Mouse (Mus musculus) embryonic facial prominence, embryonic 11.5 days (tissue): ENCODE data around the gene Fam78b. TPM values are rescaled to one million over a fixed set of nuclear protein-coding genes. Genes with fewer than 3 reads are reported as not detected.

Experiments
- ATAC-seq: fragments of 200-750 bp; cut with Nextera tagmentation; replicated peaks from 2 replicates; pipeline ENCODE4 v1.8.0; 2017; ENCODE audit warnings: low read depth; ENCODE audit not compliant: insufficient number of reproducible peaks, low FRiP score, low TSS enrichment
- DNase-seq: peaks from one replicate; pipeline ENCODE4 v3.0.0-alpha.2; 2015; ENCODE audit warnings: low spot score
- H3K27ac ChIP-seq: fragments of 300-500 bp; sonication (generic); replicated peaks from 2 replicates; pipeline ENCODE4 v1.5.1; 2014; ENCODE audit warnings: mild to moderate bottlenecking, low read depth, low read length, control low read depth
- H3K27me3 ChIP-seq: fragments of 300-500 bp; sonication (generic); 2 replicates; pipeline ENCODE4 v1.6.1; 2014; ENCODE audit warnings: mild to moderate bottlenecking, low read length, moderate library complexity, mixed read lengths; ENCODE audit not compliant: control insufficient read depth, insufficient read depth
- H3K36me3 ChIP-seq: fragments of 300-500 bp; sonication (generic); replicated peaks from 2 replicates; pipeline ENCODE4 v1.6.1; 2014; ENCODE audit warnings: low read depth, mild to moderate bottlenecking, low read length, moderate library complexity, mixed read lengths; ENCODE audit not compliant: control insufficient read depth, insufficient read depth
- H3K4me1 ChIP-seq: fragments of 300-500 bp; sonication (generic); 2 replicates; pipeline ENCODE4 v1.6.1; 2014; ENCODE audit warnings: low read length, mixed read lengths; ENCODE audit not compliant: control insufficient read depth, insufficient read depth
- H3K4me2 ChIP-seq: fragments of 300-500 bp; sonication (generic); 2 replicates; pipeline ENCODE4 v1.6.1; 2014; ENCODE audit warnings: low read depth, mild to moderate bottlenecking, control low read depth, low read length, moderate library complexity
- H3K4me3 ChIP-seq: fragments of 300-500 bp; sonication (generic); 2 replicates; pipeline ENCODE4 v1.5.1; 2014; ENCODE audit warnings: low read depth, low read length, control low read depth
- H3K9ac ChIP-seq: fragments of 300-500 bp; sonication (generic); replicated peaks from 2 replicates; pipeline ENCODE4 v1.6.1; 2014; ENCODE audit warnings: mild to moderate bottlenecking, control low read depth, low read length
- H3K9me3 ChIP-seq: fragments of 300-500 bp; sonication (generic); replicated peaks from 2 replicates; pipeline ENCODE4 v1.6.1; 2016; ENCODE audit warnings: mild to moderate bottlenecking, low read length, inconsistent platforms, mixed read lengths; ENCODE audit not compliant: control insufficient read depth
- WGBS: fragments of 180-500 bp; shearing (Covaris S2); extraction: QIAGEN DNeasy Blood & Tissue Kit; methylation state at CpG from one replicate; pipeline ENCODE4 v1.1.7; 2014; 5-methylcytosine and 5-hydroxymethylcytosine counted together
- polyA plus RNA-seq: library from polyadenylated mRNA; unstranded; fragments of >200 nt; fragmentation: Nextera tagmentation; extraction: Ambion mirVana; gene quantifications from 2 replicates; pipeline ENCODE4 v1.2.1, GENCODE M21; 2014

The Fam78b gene
- polyA plus RNA-seq, 1 experiment from 2014 or later, result 3.8 TPM

- ATAC-seq, result no peak
- 84% methylated on average over 6 of the region's 6 CpGs for WGBS
- H3K9me3 ChIP-seq, result no peaks in the 10 kb centered on the region
- H3K27me3 ChIP-seq, result no peaks in the 10 kb centered on the region
- H3K4me3 ChIP-seq, result no peak overlapping the region
- H3K9ac ChIP-seq, result no peak overlapping the region
- no peaks in the 10 kb centered on the region for H3K4me1 ChIP-seq
- H3K4me2 ChIP-seq, result no peak overlapping the region
- H3K36me3 ChIP-seq, result no peaks in the 10 kb centered on the region
- H3K27ac ChIP-seq, result no peak overlapping the region
- no peak for DNase-seq
Observed at GRCm38 (mm10) chr1:167042558-167042957, 41.3 kb downstream of the Fam78b start.

DNA sequence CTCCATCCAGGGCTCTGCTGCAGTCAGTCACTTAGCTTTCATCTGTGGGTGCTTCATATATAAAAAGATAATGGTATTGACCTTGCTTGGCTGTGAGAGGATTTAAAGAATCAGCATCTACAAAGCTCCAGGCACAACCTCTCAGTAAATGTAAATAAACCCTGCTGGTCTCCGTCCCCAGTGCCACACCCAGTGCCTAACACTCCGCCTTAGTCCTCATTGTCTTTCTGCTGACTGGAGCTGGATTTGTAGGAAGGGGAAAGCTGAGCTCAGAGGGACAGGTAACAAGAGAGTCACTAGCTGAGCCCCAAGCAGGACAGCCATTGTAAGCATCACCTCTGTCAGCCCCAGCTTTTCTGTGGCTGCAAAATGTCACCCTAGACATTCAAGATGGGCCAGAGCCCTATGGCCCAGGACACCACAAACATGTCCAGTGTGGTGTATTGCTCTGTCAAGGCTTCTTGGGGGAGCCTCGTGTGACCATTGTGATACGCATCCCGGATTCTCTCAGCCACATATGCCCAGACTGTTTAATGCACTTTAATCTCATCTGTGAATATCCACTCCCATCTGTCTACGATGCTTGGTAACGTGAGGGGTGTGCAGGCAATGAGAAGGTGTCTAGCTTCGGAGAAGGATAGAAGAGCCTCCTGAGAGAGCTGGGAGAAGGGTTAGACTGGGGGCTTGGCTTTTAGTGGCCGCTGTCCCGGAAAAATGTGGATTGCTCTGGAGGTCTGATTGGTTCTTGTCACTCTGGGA is 45.1 kb downstream of the Fam78b start:
- H3K36me3 ChIP-seq, result no peaks in the 10 kb centered on the region
- no peak overlapping the region for H3K4me3 ChIP-seq
- H3K9ac ChIP-seq, result no peak overlapping the region
- H3K27ac ChIP-seq, result no peak overlapping the region
- ATAC-seq (no peak), DNase-seq (no peak)
- no peaks in the 10 kb centered on the region for H3K9me3 ChIP-seq
- H3K27me3 ChIP-seq, result no peaks in the 10 kb centered on the region
- H3K4me1 ChIP-seq, result no peaks in the 10 kb centered on the region
- no peak overlapping the region for H3K4me2 ChIP-seq
- 66% methylated on average over 10 of the region's 10 CpGs for WGBS

- H3K36me3 ChIP-seq, result no peaks in the 10 kb centered on the region
- WGBS, result 92% methylated on average over 3 of the region's 3 CpGs
- no peaks in the 10 kb centered on the region for H3K27me3 ChIP-seq
- no peak overlapping the region for H3K27ac ChIP-seq
- ATAC-seq (no peak), DNase-seq (no peak)
- no peaks in the 10 kb centered on the region for H3K4me1 ChIP-seq
- H3K9ac ChIP-seq, result no peak overlapping the region
- no peaks in the 10 kb centered on the region for H3K9me3 ChIP-seq
- H3K4me3 ChIP-seq, result no peak overlapping the region
- no peak overlapping the region for H3K4me2 ChIP-seq
Observed at GRCm38 (mm10) chr1:167050859-167051258, 49.6 kb downstream of the Fam78b start.

DNA sequence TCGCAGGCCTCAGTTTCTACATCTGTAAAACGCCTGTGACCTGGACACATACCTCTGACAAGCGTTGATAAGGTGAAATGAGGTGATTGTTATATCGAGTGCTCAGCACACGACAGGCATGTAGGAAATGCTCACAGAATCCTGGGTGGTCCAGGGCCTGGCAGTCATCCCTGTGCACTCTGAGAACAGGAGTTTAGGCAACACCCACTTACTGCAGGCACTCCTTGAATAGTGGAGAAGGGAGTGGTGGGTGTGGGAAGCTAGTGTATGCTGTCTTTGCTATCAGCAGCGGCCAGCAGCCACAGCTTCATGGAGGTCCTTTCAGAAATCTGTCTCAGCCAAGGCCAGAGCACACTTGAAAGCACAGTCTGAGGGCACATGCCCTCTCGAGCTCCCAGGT is 52.8 kb downstream of the Fam78b start:
- Histone ChIP-seq H3K9me3 (no peaks in the 10 kb centered on the region), H3K4me3 (no peak overlapping the region), H3K27ac (no peak overlapping the region), H3K9ac (no peak overlapping the region), H3K4me1 (no peaks in the 10 kb centered on the region), H3K4me2 (no peak overlapping the region), H3K36me3 (no peaks in the 10 kb centered on the region), H3K27me3 (no peaks in the 10 kb centered on the region)
- ATAC-seq (no peak), DNase-seq (no peak)
- 82% methylated on average over 7 of the region's 7 CpGs for WGBS

DNA sequence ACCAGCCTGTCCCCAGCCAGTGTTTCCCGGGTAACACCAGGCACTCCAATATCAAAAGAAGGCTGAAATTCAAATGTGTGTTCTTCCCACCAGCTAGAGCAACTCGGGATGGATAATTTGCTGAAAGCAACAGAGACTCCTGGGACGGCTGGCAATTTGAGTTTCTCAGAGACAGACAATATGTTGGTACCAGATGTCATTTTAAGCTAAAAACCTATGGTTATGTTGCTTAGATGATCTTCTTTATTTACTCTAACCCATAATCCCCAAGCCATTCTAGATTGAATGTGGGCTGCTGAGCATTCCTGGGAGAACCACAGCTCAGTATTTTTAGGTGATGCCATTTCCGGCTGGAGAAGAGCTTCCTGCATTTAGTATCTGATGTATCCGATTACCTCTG is 56.3 kb downstream of the Fam78b start:
- ATAC-seq, result no peak
- no peak for DNase-seq
- H3K27me3 ChIP-seq, result no peaks in the 10 kb centered on the region
- H3K27ac ChIP-seq, result no peak overlapping the region
- H3K4me3 ChIP-seq, result no peak overlapping the region
- H3K4me1 ChIP-seq, result no peaks in the 10 kb centered on the region
- WGBS, result 67% methylated on average over 5 of the region's 5 CpGs
- no peaks in the 10 kb centered on the region for H3K9me3 ChIP-seq
- H3K9ac ChIP-seq, result no peak overlapping the region
- no peak overlapping the region for H3K4me2 ChIP-seq
- no peaks in the 10 kb centered on the region for H3K36me3 ChIP-seq

DNA sequence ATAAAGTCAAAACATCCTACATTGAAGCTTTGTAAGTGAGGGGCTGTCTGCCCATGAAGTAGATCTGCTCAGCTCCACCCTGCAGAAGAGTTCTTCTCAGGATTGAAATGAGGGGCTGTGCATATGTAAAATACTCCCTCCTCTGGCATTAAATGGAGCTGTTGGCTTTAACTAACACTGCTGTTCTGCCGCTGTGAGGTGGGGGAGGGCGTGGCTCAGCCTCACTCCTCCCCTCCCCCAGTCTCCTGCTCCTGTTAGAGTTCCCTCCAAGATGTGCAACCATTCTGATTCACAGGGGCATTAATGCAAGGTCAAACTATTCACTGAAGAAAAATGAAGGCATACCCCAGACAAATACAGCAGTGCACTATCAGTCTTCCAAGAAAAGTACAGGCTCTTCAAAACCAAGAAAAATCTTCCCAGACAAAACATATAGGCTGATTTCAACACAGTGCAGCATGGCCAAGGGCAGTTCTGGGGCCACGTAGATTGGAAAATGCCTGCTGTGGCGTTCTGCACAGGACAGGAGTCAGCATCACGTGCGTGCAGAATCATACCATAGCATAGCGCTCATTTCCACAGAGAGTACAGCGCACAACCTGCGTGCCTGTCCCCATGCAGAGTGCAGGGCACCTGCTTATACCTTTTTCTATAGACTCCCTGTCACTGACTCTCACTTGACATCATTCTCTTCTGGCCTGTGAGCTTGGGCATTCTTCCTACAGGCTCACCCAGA is 58.5 kb downstream of the Fam78b start:
- Histone ChIP-seq H3K27ac (no peak overlapping the region), H3K4me3 (no peak overlapping the region), H3K36me3 (no peaks in the 10 kb centered on the region), H3K9me3 (no peaks in the 10 kb centered on the region), H3K27me3 (no peaks in the 10 kb centered on the region), H3K4me1 (no peaks in the 10 kb centered on the region), H3K4me2 (no peak overlapping the region), H3K9ac (no peak overlapping the region)
- WGBS, result 62% methylated on average over 9 of the region's 9 CpGs
- ATAC-seq (no peak), DNase-seq (no peak)

DNA sequence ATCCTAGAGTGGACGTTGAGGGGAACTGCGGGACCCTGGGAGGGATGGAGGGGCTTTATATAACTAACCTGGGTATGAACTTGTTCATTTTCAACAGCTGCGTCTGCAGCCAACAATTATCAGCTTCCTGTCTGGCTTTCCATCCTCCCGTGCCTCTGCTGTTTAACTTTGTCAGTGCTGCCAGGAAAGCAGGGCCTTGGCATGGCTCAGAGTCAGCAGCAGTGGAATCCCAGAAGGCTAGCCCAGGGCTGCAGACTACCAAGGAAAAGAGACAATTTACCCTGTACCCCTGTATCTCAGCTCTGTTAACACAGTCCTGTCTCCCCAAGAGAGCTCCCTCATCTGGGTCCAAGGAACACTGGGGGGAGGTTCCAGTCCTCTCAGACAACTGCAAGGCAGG is 62.8 kb downstream of the Fam78b start:
- Histone ChIP-seq H3K4me3 (no peak overlapping the region), H3K4me1 (no peaks in the 10 kb centered on the region), H3K36me3 (no peaks in the 10 kb centered on the region), H3K4me2 (no peak overlapping the region), H3K9ac (no peak overlapping the region), H3K27ac (no peak overlapping the region), H3K27me3 (no peaks in the 10 kb centered on the region), H3K9me3 (no peaks in the 10 kb centered on the region)
- no peak for DNase-seq
- 43% methylated on average over 4 of the region's 4 CpGs for WGBS
- ATAC-seq, result no peak

GRCm38 (mm10) chr1:167065541-167065940 is 64.3 kb downstream of the Fam78b start:
- H3K27ac ChIP-seq, result no peak overlapping the region
- no peaks in the 10 kb centered on the region for H3K27me3 ChIP-seq
- H3K36me3 ChIP-seq, result no peaks in the 10 kb centered on the region
- H3K4me2 ChIP-seq, result no peak overlapping the region
- 23% methylated on average over 4 of the region's 4 CpGs for WGBS
- H3K4me3 ChIP-seq, result no peak overlapping the region
- no peak for ATAC-seq
- H3K9me3 ChIP-seq, result no peaks in the 10 kb centered on the region
- no peaks in the 10 kb centered on the region for H3K4me1 ChIP-seq
- H3K9ac ChIP-seq, result no peak overlapping the region
- no peak for DNase-seq
